Mouse (Mus musculus) forebrain, postnatal 0 days (tissue): ENCODE results near the gene Cpxm1. TPM values are rescaled to one million over a fixed set of nuclear protein-coding genes. Genes with fewer than 3 reads are reported as not detected.

Experiments
- ATAC-seq: fragments of 200-750 bp; cut with Nextera tagmentation; 2 replicates; pipeline ENCODE4 v1.8.0; 2017; ENCODE audit warnings: mild to moderate bottlenecking, moderate library complexity
- DNase-seq: peaks from one replicate; pipeline ENCODE4 v3.0.0-alpha.2; 2015
- H3K27ac ChIP-seq: fragments of 300-500 bp; sonication (generic); 2 replicates; pipeline ENCODE4 v1.5.1; 2014; ENCODE audit warnings: low read depth, mild to moderate bottlenecking, antibody characterized with exemption, low read length, moderate library complexity, mixed read lengths
- H3K27me3 ChIP-seq: fragments of 300-500 bp; sonication (generic); 2 replicates; pipeline ENCODE4 v1.6.1; 2014; ENCODE audit warnings: mild to moderate bottlenecking, low read length, mixed read lengths; ENCODE audit not compliant: insufficient read depth
- H3K36me3 ChIP-seq: fragments of 300-500 bp; sonication (generic); 2 replicates; pipeline ENCODE4 v1.6.1; 2014; ENCODE audit warnings: mild to moderate bottlenecking, moderate library complexity; ENCODE audit not compliant: insufficient read depth
- H3K4me1 ChIP-seq: fragments of 300-500 bp; sonication (generic); 2 replicates; pipeline ENCODE4 v1.6.1; 2014; ENCODE audit warnings: antibody characterized with exemption; ENCODE audit not compliant: insufficient read depth
- H3K4me2 ChIP-seq: fragments of 300-500 bp; sonication (generic); 2 replicates; pipeline ENCODE4 v1.6.1; 2014; ENCODE audit warnings: low read depth, mild to moderate bottlenecking, moderate library complexity
- H3K4me3 ChIP-seq: fragments of 300-500 bp; sonication (generic); 2 replicates; pipeline ENCODE4 v1.5.1; 2014; ENCODE audit warnings: low read depth, low read length, mixed read lengths
- H3K9ac ChIP-seq: fragments of 300-500 bp; sonication (generic); 2 replicates; pipeline ENCODE4 v1.6.1; 2014; ENCODE audit warnings: mild to moderate bottlenecking
- H3K9me3 ChIP-seq: fragments of 300-500 bp; sonication (generic); 2 replicates; pipeline ENCODE4 v1.6.1; 2016; ENCODE audit warnings: low read length
- CTCF ChIP-seq: sonication (generic); IDR thresholded peaks from 2 replicates; pipeline ENCODE4 v1.5.1; 2016; ENCODE audit warnings: antibody characterized with exemption, control low read depth, low read depth
- WGBS: fragments of 180-500 bp; shearing (Covaris S2); extraction: QIAGEN DNeasy Blood & Tissue Kit; methylation state at CpG from one replicate; pipeline ENCODE4 v1.1.7; 2014; 5-methylcytosine and 5-hydroxymethylcytosine counted together
- polyA plus RNA-seq: library from polyadenylated mRNA; unstranded; fragments of >200 nt; fragmentation: Nextera tagmentation; extraction: Ambion mirVana; gene quantifications from 2 replicates; pipeline ENCODE4 v1.2.1, GENCODE M21; 2015
- total RNA-seq: library from RNA; depleted of rRNA; stranded (reverse); fragments of >200 nt; gene quantifications from 2 replicates; pipeline ENCODE4 v1.2.3, GENCODE M21; 2014; rRNA removed

Gene Cpxm1
- 18.4 and 20.4 TPM in 2 replicates for total RNA-seq
- polyA plus RNA-seq, result 20.4 and 22.4 TPM in 2 replicates

GRCm38 (mm10) chr2:130397186-130397985, at the start of gene Cpxm1:
Cpxm1 (minus strand) TSS chr2:130397574.
- Histone ChIP-seq H3K9me3 (no peaks in the 10 kb centered on the region), H3K27me3 (no peaks in the 10 kb centered on the region; the same call in 1 of the 2 replicates), H3K27ac (no peak within 1 kb of the TSS), H3K9ac (peak within 1 kb of the TSS; percentile 58), H3K4me3 (peak within 1 kb of the TSS; percentile 49), H3K4me2 (peak within 1 kb of the TSS; percentile 94), H3K4me1 (0 out of 2 replicates have a peak, but pooled peaks cover 14% of the 10 kb centered on the region), H3K36me3 (0 out of 2 replicates have a peak, but pooled peaks cover 8% of the 10 kb centered on the region)
- 2% methylated on average over 45 of the region's 53 CpGs for WGBS
- peak; percentile 77 for ATAC-seq
- no peak for TF ChIP-seq CTCF
- peak; percentile 29 for DNase-seq

GRCm38 (mm10) chr2:130442162-130442561, 44.8 kb upstream of the Cpxm1 start:
- 83% methylated on average over 10 of the region's 10 CpGs for WGBS
- Histone ChIP-seq H3K9me3 (no peaks in the 10 kb centered on the region), H3K4me2 (no peak overlapping the region), H3K27ac (no peak overlapping the region), H3K36me3 (peaks cover 73% of the 10 kb centered on the region), H3K9ac (no peak overlapping the region), H3K4me1 (no peaks in the 10 kb centered on the region), H3K4me3 (no peak overlapping the region), H3K27me3 (no peaks in the 10 kb centered on the region)
- TF ChIP-seq CTCF, result no peak
- no peak for ATAC-seq
- DNase-seq, result no peak

GRCm38 (mm10) chr2:130439840-130440480, 42.6 kb upstream of the Cpxm1 start:
- Histone ChIP-seq H3K9ac (no peak overlapping the region), H3K4me3 (no peak overlapping the region), H3K27me3 (no peaks in the 10 kb centered on the region), H3K36me3 (peaks cover 72% of the 10 kb centered on the region), H3K9me3 (no peaks in the 10 kb centered on the region), H3K4me1 (no peaks in the 10 kb centered on the region), H3K27ac (no peak overlapping the region), H3K4me2 (no peak overlapping the region)
- no peak for TF ChIP-seq CTCF
- DNase-seq (no peak), ATAC-seq (no peak)
- WGBS, result 91% methylated on average over 4 of the region's 4 CpGs

GRCm38 (mm10) chr2:130438861-130439260, 41.5 kb upstream of the Cpxm1 start:
- WGBS, result 87% methylated on average over 3 of the region's 3 CpGs
- peaks cover 62% of the 10 kb centered on the region for H3K36me3 ChIP-seq
- no peaks in the 10 kb centered on the region for H3K4me1 ChIP-seq
- H3K4me3 ChIP-seq, result no peak overlapping the region
- TF ChIP-seq CTCF, result no peak
- H3K27me3 ChIP-seq, result no peaks in the 10 kb centered on the region
- no peaks in the 10 kb centered on the region for H3K9me3 ChIP-seq
- ATAC-seq (no peak), DNase-seq (no peak)
- H3K4me2 ChIP-seq, result no peak overlapping the region
- H3K9ac ChIP-seq, result no peak overlapping the region
- no peak overlapping the region for H3K27ac ChIP-seq

DNA sequence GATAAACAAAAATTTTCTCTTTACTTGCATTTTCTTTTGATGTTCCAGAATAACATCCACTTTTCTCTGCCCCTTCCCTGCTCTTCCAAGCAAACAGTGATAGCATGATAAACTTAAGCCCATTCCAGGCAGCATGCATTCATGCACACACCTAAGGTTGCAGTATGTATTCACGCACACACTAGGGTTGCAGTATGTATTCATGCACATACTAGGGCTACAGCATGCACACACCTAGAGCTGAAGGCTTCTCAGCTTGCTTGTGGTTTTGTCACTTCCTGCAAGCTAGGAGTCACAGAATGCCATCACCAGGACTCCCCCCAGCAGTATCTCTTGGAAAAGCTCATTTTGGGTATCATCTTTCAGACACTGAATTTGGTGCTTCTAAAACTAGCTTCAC, 39.4 kb upstream of the Cpxm1 start:
- WGBS, result 98% methylated on average over 1 of the region's 1 CpGs

GRCm38 (mm10) chr2:130433152-130433551, 35.8 kb upstream of the Cpxm1 start:
- ATAC-seq, result 0 out of 2 replicates have a peak, but pooled peaks have one; percentile 7

More for the DNA sequence above, 39.4 kb upstream of the Cpxm1 start:
- no peak overlapping the region for H3K4me2 ChIP-seq
- H3K9ac ChIP-seq, result no peak overlapping the region
- no peaks in the 10 kb centered on the region for H3K27me3 ChIP-seq
- TF ChIP-seq CTCF, result no peak
- ATAC-seq (no peak), DNase-seq (no peak)
- H3K27ac ChIP-seq, result no peak overlapping the region
- H3K36me3 ChIP-seq, result peaks cover 41% of the 10 kb centered on the region
- no peak overlapping the region for H3K4me3 ChIP-seq
- H3K4me1 ChIP-seq, result no peaks in the 10 kb centered on the region
- no peaks in the 10 kb centered on the region for H3K9me3 ChIP-seq

GRCm38 (mm10) chr2:130432157-130432556, 34.8 kb upstream of the Cpxm1 start:
- Histone ChIP-seq H3K9ac (no peak overlapping the region), H3K4me3 (no peak overlapping the region), H3K9me3 (no peaks in the 10 kb centered on the region), H3K4me2 (no peak overlapping the region), H3K4me1 (no peaks in the 10 kb centered on the region), H3K27me3 (no peaks in the 10 kb centered on the region), H3K36me3 (no peaks in the 10 kb centered on the region), H3K27ac (0 out of 2 replicates have a peak overlapping the region, but pooled peaks have one; percentile 36)
- peak; percentile 46 for DNase-seq
- WGBS, result 72% methylated on average over 3 of the region's 3 CpGs
- peak; percentile 90 for ATAC-seq
- TF ChIP-seq CTCF, result no peak

More at GRCm38 (mm10) chr2:130433152-130433551, 35.8 kb upstream of the Cpxm1 start:
- Histone ChIP-seq H3K36me3 (peaks cover 5% of the 10 kb centered on the region), H3K9ac (no peak overlapping the region), H3K4me1 (no peaks in the 10 kb centered on the region), H3K9me3 (no peaks in the 10 kb centered on the region), H3K4me3 (no peak overlapping the region), H3K27me3 (no peaks in the 10 kb centered on the region), H3K4me2 (no peak overlapping the region), H3K27ac (no peak overlapping the region)
- peak; percentile 70 for DNase-seq
- WGBS, result 20% methylated on average over 4 of the region's 4 CpGs
- TF ChIP-seq CTCF, result peak; percentile 75
